Mouse (Mus musculus) lung, adult 2 months (tissue): ENCODE data around the gene Caskin2.

Experiments used
- CTCF ChIP-seq: fragments of 200-500 bp; IDR thresholded peaks from 2 replicates; pipeline ENCODE4 v1.5.1; 2011; ENCODE audit warnings: mild to moderate bottlenecking, low read length, control low read depth; ENCODE audit not compliant: insufficient read depth
- POLR2A ChIP-seq: fragments of 200-500 bp; IDR thresholded peaks from 2 replicates; pipeline ENCODE4 v1.6.1; 2011; ENCODE audit warnings: low read depth, mild to moderate bottlenecking, control low read depth, low read length, borderline replicate concordance; ENCODE audit errors: extremely low read depth

DNA sequence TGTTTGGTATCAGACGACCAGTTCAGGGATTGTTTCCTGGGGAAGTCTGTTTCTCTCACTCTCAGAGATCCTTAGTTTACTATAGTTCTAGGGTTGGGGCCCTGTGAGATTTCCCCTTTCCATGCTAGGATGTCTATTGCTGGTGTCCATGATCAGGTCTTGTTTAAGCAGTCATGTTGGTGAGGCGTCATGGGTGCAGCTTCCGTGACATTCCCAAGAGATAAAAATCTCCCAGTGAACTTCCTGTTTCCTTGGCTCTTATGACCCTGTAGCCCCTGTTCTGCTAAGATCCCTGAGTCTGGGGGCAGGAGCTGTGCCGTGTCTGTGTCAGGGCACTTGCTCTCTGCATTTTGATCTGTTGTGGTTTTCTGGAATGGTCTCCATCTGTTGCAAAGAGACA is 38.8 kb downstream of the Caskin2 start:
- no peak for TF ChIP-seq CTCF
- TF ChIP-seq POLR2A, result no peak
